Mouse (Mus musculus) heart, postnatal 36 days (tissue): ENCODE data around the gene Fcgr4. TPM values are rescaled to one million over a fixed set of nuclear protein-coding genes. Genes with fewer than 3 reads are reported as not detected.
A peak's percentile ranks its signal among the peaks of the same experiment; 100 is the strongest.

Experiments
- DNase-seq, 2 experiments: peaks; one replicate each; pipeline ENCODE4 v3.0.0; 2021 to 2022
- intact Hi-C: fragments of 180-260 bp; cut with DNase I; formaldehyde crosslinking; loops from one replicate; pipeline ENCODE4 v1.15.1; 2025
- total RNA-seq, 2 experiments: library from RNA; stranded (reverse); gene quantifications; 2 replicates each; pipeline ENCODE4 v1.2.3; 2021

Gene Fcgr4
- total RNA-seq, 2 experiments from 2014 or later = 0.76 TPM; not detected in 1

- intact Hi-C loops = no loop called here
- DNase-seq = no peak
Measured at GRCm38 (mm10) chr1:171006335-171006734, 12.4 kb upstream of the Fcgr4 start.

DNA sequence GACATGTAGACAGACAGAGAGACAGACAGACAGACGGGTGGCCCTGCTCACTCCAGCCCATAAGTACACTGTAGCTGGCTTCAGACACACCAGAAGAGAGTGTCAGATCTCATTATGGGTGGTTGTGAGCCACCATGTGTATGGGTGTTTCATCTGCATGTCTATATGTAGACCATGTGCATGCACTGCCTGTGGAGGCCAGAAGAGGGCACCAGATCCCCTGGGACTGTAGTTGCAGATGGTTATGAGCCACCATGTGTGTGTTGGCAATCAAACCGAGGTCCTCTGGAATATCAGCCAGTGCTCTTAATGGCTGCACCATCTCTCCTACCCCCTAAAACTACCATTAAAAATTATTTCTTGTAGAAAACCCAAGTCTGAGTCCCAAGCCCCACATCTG is 11.8 kb upstream of the Fcgr4 start:
- DNase-seq = no peak
- intact Hi-C loops = no loop called here

DNA sequence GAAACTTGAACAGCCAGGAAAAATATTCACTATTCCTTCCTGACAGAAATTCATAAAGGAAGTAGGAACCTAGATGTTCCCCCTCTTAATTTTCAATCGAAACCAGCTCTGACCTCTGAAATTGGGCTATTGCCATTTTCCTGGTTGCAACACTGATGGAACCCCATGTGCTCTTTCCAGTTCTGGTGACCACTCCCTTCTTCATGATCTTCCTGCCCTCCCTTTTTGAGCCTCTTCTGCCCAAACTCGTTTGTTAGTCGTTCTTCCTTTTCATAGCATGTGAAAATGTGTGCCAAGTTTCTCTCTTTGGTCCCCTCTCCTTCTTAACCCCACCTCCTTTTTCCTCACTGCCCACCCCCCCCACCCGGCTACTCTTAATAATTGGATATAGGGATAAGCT is 7.0 kb upstream of the Fcgr4 start:
- no peak for DNase-seq
- intact Hi-C loops = no loop called here

DNA sequence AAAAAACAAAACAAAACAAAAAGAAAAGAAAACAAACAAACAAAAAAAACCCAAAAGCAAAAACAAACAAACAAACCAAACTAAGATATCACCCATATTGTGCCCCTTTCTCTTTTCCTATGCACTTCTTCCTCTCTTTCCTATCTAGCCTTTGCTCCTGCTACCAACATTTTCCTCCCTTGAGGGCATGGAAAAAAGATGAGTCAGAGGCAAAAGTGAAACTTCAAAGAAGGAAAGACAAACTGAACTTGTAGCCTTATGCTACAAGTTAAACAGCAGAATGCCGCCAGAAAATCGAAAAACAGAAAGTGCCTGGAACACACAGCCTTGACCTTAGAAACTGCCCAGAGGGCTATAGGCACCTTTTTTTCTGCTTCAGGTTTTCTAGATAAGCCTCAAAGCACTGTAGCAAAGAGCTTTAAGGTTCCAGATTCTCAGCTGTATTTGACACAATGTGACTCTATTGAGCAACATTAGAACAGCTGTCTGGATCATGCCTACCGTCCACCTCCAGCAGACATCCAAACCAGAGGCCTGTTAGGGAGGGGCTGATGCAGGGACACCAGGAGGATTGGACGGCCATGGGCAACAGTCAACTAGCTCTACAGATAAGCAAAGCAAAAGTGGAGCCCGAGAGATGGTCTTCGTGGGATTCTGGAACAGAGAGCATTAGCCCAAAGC is 1.9 kb upstream of the Fcgr4 start:
- no peak for DNase-seq
- intact Hi-C loops = no loop called here

- intact Hi-C loops = no loop called here
- no peak for DNase-seq
Measured at GRCm38 (mm10) chr1:171017468-171018158, 1.1 kb upstream of the Fcgr4 start.

DNA sequence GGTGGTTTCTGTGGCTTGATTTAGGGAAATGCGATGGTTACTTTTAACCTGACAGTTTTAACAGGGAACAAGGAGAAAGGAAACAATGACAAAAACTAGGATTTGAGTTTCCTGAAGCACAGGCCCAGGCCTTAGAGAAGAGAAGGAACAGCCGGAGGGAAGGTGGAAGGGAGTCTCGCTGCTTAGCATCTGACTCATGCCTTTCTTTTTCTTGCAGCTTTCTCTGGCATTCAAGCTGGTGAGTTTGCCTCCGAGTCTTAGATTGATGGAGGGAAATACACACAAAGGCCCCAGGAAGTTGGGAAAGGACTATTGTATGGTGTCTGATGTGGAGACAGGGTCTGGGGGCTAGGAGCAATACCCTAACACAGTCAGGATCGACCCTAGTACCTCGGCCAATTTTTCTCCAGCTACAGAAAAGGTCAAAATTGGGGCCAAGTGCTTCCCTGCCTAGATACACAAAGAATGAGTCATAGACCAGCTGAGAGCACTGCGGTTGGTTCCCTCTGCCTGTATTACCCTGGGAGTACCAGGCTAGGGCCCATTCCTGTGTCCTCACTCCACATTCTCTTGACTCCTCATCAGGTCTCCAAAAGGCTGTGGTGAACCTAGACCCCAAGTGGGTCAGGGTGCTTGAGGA is 711 bp downstream of the Fcgr4 start:
- no peak for DNase-seq
- intact Hi-C loops = no loop called here

DNA sequence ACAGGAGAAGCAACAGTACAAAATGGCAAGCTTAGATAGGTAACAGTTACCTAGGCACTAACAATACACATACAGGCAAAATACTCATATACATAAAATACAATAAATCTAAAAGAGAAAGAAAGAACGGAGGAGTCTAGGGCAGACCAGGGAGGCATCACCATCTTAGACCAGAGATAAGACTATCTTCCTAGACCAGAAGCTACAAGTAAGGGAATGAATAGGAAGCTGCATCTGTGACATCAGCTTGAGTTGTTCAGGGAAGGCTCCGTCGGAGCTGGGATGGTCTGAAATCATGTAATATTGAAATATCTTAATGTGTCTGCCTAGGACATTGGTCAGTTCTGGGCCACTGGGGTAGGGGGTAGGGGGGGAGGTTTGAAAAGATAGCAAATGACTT is 13.0 kb downstream of the Fcgr4 start:
- intact Hi-C loops = no loop called here

GRCm38 (mm10) chr1:171032691-171033090 is 14.0 kb downstream of the Fcgr4 start:
- DNase-seq = no peak
- intact Hi-C loops = no loop called here

More for the DNA sequence above, 13.0 kb downstream of the Fcgr4 start:
- no peak for DNase-seq

- intact Hi-C loops = no loop called here
- no peak for DNase-seq
Measured at GRCm38 (mm10) chr1:171033196-171033595, 14.5 kb downstream of the Fcgr4 start.

DNA sequence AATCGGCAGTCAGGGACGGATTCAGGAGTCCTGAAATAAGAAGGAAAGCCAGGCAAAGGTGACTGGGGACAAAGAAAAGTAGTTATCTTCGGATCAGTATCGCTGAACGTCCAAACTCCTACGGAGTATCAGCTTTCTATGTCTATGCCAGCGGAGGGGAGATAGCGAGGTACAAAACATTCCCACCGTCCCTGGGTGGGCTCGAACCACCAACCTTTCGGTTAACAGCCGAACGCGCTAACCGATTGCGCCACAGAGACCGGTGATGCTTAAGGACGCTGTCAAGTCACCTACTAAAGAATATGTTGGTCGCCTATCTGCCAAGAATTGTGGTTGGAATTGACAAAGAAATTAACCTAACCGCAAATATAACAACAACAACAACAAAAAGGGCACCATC is 15.0 kb downstream of the Fcgr4 start:
- peak; percentile 91 to 94 for DNase-seq
- intact Hi-C loops = no loop called here

- intact Hi-C loops = no loop called here
- DNase-seq = no peak
Measured at GRCm38 (mm10) chr1:171034201-171034600, 15.5 kb downstream of the Fcgr4 start.

DNA sequence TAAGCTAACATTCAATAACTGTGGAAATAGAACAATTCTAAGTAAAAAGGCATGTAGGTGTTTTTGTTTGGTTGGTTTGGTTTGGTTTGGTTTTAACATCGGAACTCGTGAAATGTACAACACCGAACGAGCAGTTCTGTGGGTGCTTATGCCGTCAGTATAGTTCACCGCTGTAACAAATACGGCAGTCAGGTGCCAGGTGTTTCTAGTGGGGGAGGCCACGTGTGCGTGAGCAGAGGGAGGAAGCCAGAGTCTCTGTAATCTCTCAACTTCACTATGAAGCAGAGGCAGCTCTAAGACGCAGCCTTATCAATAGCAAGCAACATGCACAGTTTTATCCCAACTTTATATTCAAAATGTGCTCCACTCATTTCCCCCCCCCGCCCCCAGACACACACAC is 16.9 kb downstream of the Fcgr4 start:
- intact Hi-C loops = no loop called here
- no peak for DNase-seq

GRCm38 (mm10) chr1:171036550-171037324 is 18.0 kb downstream of the Fcgr4 start:
- intact Hi-C loops = loop anchor here (1.0 kb wide), 1 partner anchor 9 kb away; no protein-coding TSS in a partner anchor
- peak; percentile 82 for DNase-seq

DNA sequence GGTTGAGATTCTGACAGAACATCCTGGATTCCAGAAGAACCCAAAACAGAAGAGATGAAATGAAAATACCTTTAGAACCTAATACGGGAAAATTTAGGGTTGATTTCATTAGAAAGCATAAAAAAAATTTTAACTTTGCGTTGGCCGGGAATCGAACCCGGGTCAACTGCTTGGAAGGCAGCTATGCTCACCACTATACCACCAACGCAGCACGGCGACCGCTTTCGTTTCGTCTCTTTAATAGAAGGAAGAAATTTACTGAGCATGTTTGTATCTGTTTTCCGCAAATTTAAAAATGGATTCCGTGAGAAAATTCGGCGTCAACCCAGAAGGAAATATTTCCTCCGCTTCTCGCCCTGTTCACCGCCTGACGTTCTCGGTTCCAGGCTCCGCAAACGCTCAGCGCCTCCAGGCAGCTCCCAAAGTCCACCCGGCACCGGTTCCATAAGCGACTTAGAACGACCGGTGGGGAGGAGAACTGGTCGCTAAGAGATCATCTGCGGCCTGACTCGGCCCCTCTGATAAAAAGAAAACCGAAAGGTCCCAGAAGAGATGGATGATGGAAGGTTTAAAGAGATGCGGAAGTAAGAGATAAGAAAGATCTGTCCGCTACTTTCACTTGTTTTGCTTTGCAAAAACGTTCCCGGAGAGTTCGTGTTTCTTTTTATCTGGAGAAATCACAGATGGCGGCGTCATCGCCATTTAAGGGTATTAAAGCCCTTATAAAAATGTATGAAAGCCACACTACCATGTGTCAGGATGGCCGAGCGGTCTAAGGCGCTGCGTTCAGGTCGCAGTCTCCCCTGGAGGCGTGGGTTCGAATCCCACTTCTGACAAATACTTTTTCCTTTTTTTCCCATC is 19.4 kb downstream of the Fcgr4 start:
- intact Hi-C loops = loop anchor here (1.0 kb wide), 2 partner anchors 7 to 65 kb away; no protein-coding TSS in a partner anchor
- peak; percentile 88 to 90 for DNase-seq

GRCm38 (mm10) chr1:171039135-171039534 is 20.4 kb downstream of the Fcgr4 start:
- no peak for DNase-seq
- intact Hi-C loops = no loop called here

DNA sequence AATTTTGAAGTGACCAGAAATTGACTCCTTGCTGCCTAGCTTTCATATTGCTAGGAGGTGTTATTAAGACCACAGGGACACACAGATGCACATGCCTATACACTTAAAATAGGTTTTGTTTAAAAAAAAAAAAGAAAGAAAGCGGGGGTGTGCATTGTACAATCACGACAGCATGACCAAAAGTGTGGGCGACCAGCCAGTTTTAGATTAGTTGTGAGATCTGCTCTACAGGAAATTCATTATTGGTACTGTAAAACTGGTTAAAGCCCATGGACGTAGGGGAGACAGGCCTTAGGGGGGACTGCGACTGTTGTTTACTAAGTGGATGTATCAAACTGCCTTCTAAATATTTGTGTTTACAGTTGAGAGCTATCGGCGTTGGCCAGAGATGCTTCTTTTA is 21.2 kb downstream of the Fcgr4 start:
- no peak for DNase-seq
- intact Hi-C loops = no loop called here

GRCm38 (mm10) chr1:171043594-171044153 is 25.0 kb downstream of the Fcgr4 start:
- no peak for DNase-seq
- intact Hi-C loops = no loop called here

DNA sequence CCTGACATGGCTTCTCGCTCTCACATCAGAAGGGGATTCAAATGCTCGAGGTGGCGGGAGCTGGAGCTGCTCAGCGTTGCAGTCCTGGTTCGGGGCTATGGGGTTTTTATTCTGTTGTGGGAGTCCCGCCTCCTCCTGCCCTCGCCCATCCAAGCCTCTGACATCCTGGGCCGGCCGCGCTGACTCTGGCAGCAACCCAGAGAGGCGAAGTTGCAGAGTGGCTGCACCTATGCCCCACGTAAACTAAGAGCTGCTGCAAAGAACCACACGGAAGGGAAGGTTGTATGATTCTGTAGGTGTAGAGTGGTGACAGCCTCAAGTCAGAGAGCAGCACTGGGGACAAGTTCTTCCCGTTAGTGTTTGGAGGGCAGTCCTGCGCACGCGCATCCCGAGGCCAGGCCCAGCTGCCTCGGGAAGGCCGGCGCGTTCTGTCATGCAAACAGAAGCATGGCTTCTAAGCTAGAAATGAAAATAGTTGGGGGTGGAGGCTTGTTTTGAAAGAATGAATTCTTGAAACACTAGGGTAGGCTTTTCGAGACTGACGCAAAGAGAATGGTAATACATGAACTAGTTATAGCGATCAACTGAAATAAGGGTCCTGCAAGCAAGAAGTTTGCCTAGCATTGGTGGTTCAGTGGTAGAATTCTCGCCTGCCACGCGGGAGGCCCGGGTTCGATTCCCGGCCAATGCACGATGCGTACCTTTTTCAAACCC is 25.8 kb downstream of the Fcgr4 start:
- intact Hi-C loops = loop anchor here (1.0 kb wide), 1 partner anchor 7 kb away; no protein-coding TSS in a partner anchor
- peak; percentile 86 to 92 for DNase-seq

GRCm38 (mm10) chr1:171045079-171045465 is 26.4 kb downstream of the Fcgr4 start:
- intact Hi-C loops = loop anchor here (1.0 kb wide), 1 partner anchor 8 kb away; no protein-coding TSS in a partner anchor
- DNase-seq = no peak
